Mouse (Mus musculus) liver, postnatal 0 days (tissue): ENCODE results near the gene Nr2c1.

Experiments
- CTCF ChIP-seq: sonication (generic); IDR thresholded peaks from 2 replicates; pipeline ENCODE4 v1.5.1; 2016; ENCODE audit warnings: antibody characterized with exemption, low read depth
- EP300 ChIP-seq: IDR thresholded peaks from 2 replicates; pipeline ENCODE4 v1.6.1; 2016; ENCODE audit warnings: antibody characterized with exemption, low read depth, mild to moderate bottlenecking

GRCm38 (mm10) chr10:94124376-94124775, 23.4 kb upstream of the Nr2c1 start:
- peak; percentile 52 for TF ChIP-seq CTCF
- TF ChIP-seq EP300: no peak
